Mouse (Mus musculus): Measurements from ENCODE around the gene Mgp. TPM values are rescaled to one million over a fixed set of nuclear protein-coding genes. Genes with fewer than 3 reads are reported as not detected.
"Not testable (repeated sequence)": the region's sequence is repeated elsewhere in the genome, so short reads cannot be mapped to it uniquely, and the experiment has no call there.

Mgp gene
- polyA plus RNA-seq, 1 experiment from 2014 or later = 283 TPM

- WGBS = 41% methylated on average over 4 of the region's 4 CpGs
- Histone ChIP-seq H3K4me1 (peaks cover 20% of the 10 kb centered on the region), H3K27ac (replicated peaks) (peak overlapping the region; percentile 5), H3K9ac (no peak overlapping the region), H3K36me3 (no peaks in the 10 kb centered on the region), H3K4me3 (replicated peaks) (no peak overlapping the region), H3K9me3 (replicated peaks) (no peaks in the 10 kb centered on the region), H3K27me3 (no peaks in the 10 kb centered on the region), H3K4me2 (replicated peaks) (no peak overlapping the region)
- no peak for ATAC-seq (ENCODE audit: insufficient number of reproducible peaks, low FRiP score, low TSS enrichment, low read depth)
These were observed 22.2 kb upstream of the Mgp start for GRCm38 (mm10) chr6:136897789-136898188.

GRCm38 (mm10) chr6:136894532-136895339 lies 19.1 kb upstream of the Mgp start:
- Histone ChIP-seq H3K4me2 (replicated peaks) (no peak overlapping the region), H3K4me1 (peaks cover 20% of the 10 kb centered on the region), H3K27ac (replicated peaks) (peak overlapping the region; percentile 58; the same call in 1 of the 2 replicates), H3K36me3 (no peaks in the 10 kb centered on the region), H3K27me3 (no peaks in the 10 kb centered on the region), H3K9ac (no peak overlapping the region), H3K9me3 (replicated peaks) (no peaks in the 10 kb centered on the region), H3K4me3 (replicated peaks) (no peak overlapping the region)
- no peak for ATAC-seq (ENCODE audit: insufficient number of reproducible peaks, low FRiP score, low TSS enrichment, low read depth)
- 42% methylated on average over 15 of the region's 15 CpGs for WGBS

DNA sequence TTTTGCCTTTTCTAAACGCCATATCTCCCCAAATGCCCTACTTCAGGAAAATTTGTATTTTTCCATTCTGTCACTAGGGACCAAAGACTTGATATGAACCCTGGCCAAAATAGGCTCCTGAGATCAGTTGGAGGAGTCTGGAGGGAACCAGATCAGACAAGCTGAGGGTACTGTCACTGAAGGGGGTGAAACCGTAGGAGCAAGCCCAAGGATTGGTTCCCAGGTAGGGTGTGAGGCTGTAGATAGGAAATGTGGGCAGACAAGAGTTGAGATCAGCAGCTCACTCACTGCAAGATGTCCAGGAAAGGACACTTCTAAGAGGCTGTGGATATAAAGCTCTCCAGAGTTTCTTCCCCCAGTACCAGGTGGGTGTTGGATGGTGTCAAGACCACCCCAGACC lies 16.4 kb upstream of the Mgp start:
- Histone ChIP-seq H3K4me2 (replicated peaks) (no peak overlapping the region), H3K4me3 (replicated peaks) (no peak overlapping the region), H3K9ac (no peak overlapping the region), H3K27me3 (no peaks in the 10 kb centered on the region), H3K9me3 (replicated peaks) (no peaks in the 10 kb centered on the region), H3K27ac (replicated peaks) (no peak overlapping the region), H3K36me3 (no peaks in the 10 kb centered on the region), H3K4me1 (peaks cover 9% of the 10 kb centered on the region)
- ATAC-seq (ENCODE audit: insufficient number of reproducible peaks, low FRiP score, low TSS enrichment, low read depth) = no peak
- 92% methylated on average over 2 of the region's 2 CpGs for WGBS

- Histone ChIP-seq H3K9me3 (replicated peaks) (no peaks in the 10 kb centered on the region), H3K9ac (no peak overlapping the region), H3K27ac (replicated peaks) (no peak overlapping the region), H3K4me3 (replicated peaks) (no peak overlapping the region), H3K4me1 (peaks cover 3% of the 10 kb centered on the region; the same call in 1 of the 2 replicates), H3K4me2 (replicated peaks) (no peak overlapping the region), H3K36me3 (no peaks in the 10 kb centered on the region), H3K27me3 (no peaks in the 10 kb centered on the region)
- WGBS = 91% methylated on average over 6 of the region's 6 CpGs
- ATAC-seq (ENCODE audit: insufficient number of reproducible peaks, low FRiP score, low TSS enrichment, low read depth) = no peak
These were observed 13.9 kb upstream of the Mgp start for GRCm38 (mm10) chr6:136889554-136889953.

DNA sequence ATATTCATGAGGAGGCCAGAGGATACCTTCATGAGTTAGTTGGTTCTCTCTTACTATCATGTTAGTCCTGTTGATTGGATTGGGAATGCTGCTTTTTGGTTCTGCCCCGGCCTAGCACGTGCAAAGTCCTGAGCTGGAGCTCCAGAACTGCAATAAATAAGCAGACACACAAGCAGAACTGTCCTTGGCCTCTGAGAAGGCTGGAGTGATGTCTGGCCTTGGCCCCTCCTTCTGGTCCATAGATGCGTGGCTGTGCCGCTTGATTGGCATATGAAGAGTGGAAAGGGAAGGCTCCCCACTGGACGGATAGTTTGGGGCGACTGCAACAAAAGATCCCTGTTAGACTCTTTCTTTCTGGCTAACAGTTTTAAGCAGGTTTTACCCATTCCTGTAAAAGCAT lies 13.4 kb upstream of the Mgp start:
- H3K4me3 ChIP-seq (replicated peaks) = no peak overlapping the region
- no peaks in the 10 kb centered on the region for H3K36me3 ChIP-seq
- WGBS = 87% methylated on average over 6 of the region's 6 CpGs
- H3K27me3 ChIP-seq = no peaks in the 10 kb centered on the region
- H3K9ac ChIP-seq = no peak overlapping the region
- H3K27ac ChIP-seq (replicated peaks) = no peak overlapping the region
- no peaks in the 10 kb centered on the region for H3K9me3 ChIP-seq (replicated peaks)
- H3K4me2 ChIP-seq (replicated peaks) = no peak overlapping the region
- no peaks in the 10 kb centered on the region for H3K4me1 ChIP-seq
- ATAC-seq (ENCODE audit: insufficient number of reproducible peaks, low FRiP score, low TSS enrichment, low read depth) = no peak

DNA sequence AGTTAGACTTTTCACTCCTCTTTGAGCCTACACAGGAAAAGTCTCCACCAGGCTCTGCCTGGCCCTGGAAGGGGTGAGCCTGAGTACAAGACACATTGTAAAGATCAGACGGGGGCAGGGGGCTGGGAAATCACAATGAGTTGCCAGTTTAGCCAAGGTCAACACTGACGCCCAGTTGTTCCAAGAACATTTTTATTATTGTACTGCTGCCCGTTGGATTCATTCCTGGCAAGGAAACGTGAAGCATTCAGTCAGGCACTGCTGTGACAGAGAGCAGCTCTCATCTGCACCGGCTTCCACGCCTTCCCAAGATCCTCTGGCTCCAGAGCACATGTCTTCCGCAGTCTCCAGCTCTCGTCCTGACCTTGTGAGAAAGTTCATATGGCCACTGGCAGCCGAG lies 12.2 kb upstream of the Mgp start:
- Histone ChIP-seq H3K27me3 (no peaks in the 10 kb centered on the region), H3K9ac (no peak overlapping the region), H3K4me2 (replicated peaks) (no peak overlapping the region), H3K4me3 (replicated peaks) (no peak overlapping the region), H3K9me3 (replicated peaks) (no peaks in the 10 kb centered on the region), H3K27ac (replicated peaks) (no peak overlapping the region), H3K4me1 (no peaks in the 10 kb centered on the region), H3K36me3 (no peaks in the 10 kb centered on the region)
- WGBS = 61% methylated on average over 9 of the region's 9 CpGs
- no peak for ATAC-seq (ENCODE audit: insufficient number of reproducible peaks, low FRiP score, low TSS enrichment, low read depth)

DNA sequence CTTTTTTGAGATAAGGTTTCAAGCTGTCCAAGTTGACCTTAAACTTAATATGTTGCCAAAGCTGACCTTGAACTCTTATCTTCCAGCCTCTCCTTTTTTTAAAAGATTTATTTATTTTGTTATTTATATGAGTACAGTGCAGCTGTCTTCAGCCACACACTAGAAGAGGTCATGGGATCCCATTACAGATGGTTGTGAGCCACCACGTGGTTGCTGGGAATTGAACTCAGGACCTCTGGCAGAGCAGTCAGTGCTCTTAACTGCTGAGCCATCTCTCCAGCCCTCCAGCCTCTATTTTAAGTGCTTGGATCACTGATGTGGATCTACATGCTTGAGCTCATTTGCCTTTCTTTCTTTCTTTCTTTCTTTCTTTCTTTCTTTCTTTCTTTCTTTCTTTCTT lies 9.1 kb upstream of the Mgp start:
- not testable (repeated sequence) for H3K4me2 ChIP-seq (replicated peaks); ATAC-seq (ENCODE audit: insufficient number of reproducible peaks, low FRiP score, low TSS enrichment, low read depth); H3K9me3 ChIP-seq (replicated peaks); H3K9ac ChIP-seq; H3K27ac ChIP-seq (replicated peaks); H3K36me3 ChIP-seq; H3K4me3 ChIP-seq (replicated peaks); H3K27me3 ChIP-seq
- H3K4me1 ChIP-seq = peaks cover 11% of the 10 kb centered on the region; the same call in 1 of the 2 replicates
- 50% methylated on average over 1 of the region's 1 CpGs for WGBS

DNA sequence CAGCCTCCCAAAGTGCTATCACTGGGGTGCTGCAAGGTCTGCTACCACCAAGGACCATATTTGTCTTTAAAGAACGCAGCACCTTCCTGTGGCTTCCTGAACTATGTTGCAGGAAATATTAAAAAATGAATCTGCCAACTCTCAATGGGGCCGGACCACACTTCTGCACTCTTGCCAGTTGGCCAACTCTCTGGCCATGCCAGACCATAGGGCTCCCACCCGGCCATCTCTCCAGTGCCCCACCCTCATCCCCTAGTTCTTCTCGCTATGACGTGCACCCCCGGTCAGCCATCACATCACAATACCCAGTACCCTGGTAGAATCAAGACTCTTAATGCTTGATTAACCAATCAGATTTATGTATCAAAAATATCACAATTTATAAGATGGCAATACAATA lies 8.3 kb upstream of the Mgp start:
- Histone ChIP-seq H3K4me3 (replicated peaks) (no peak overlapping the region), H3K4me2 (replicated peaks) (no peak overlapping the region), H3K36me3 (no peaks in the 10 kb centered on the region), H3K9me3 (replicated peaks) (no peaks in the 10 kb centered on the region), H3K27me3 (no peaks in the 10 kb centered on the region), H3K27ac (replicated peaks) (no peak overlapping the region), H3K9ac (no peak overlapping the region), H3K4me1 (peaks cover 11% of the 10 kb centered on the region; the same call in 1 of the 2 replicates)
- 96% methylated on average over 6 of the region's 6 CpGs for WGBS
- no peak for ATAC-seq (ENCODE audit: insufficient number of reproducible peaks, low FRiP score, low TSS enrichment, low read depth)

- H3K27me3 ChIP-seq = no peaks in the 10 kb centered on the region
- no peak overlapping the region for H3K4me2 ChIP-seq (replicated peaks)
- peaks cover 11% of the 10 kb centered on the region; the same call in 1 of the 2 replicates for H3K4me1 ChIP-seq
- 71% methylated on average over 3 of the region's 3 CpGs for WGBS
- no peak overlapping the region for H3K4me3 ChIP-seq (replicated peaks)
- H3K27ac ChIP-seq (replicated peaks) = no peak overlapping the region
- no peak overlapping the region for H3K9ac ChIP-seq
- no peaks in the 10 kb centered on the region for H3K36me3 ChIP-seq
- H3K9me3 ChIP-seq (replicated peaks) = no peaks in the 10 kb centered on the region
- ATAC-seq (ENCODE audit: insufficient number of reproducible peaks, low FRiP score, low TSS enrichment, low read depth) = no peak
These were observed 7.8 kb upstream of the Mgp start for GRCm38 (mm10) chr6:136883431-136883915.

DNA sequence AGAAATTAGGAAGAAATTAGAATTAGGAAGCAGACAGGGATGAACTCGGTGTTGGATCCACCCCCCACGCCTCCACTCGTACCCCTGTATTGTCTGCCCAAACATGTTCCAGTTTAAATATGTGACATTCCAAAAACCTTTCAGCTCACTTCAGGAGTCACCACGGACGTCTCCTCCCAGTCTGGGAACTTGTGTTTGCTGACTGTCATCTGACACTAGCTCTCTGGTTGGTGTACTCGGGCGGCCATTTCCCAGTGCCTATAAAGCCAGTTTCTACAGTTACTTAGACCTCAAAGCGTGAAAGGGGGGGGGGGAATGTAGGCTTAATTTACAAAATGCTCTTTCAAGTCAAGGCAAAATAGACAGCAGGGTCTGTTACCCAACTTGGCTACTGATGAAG lies 6.1 kb upstream of the Mgp start:
- H3K4me2 ChIP-seq (replicated peaks) = no peak overlapping the region
- no peaks in the 10 kb centered on the region for H3K36me3 ChIP-seq
- no peak overlapping the region for H3K4me3 ChIP-seq (replicated peaks)
- 33% methylated on average over 8 of the region's 8 CpGs for WGBS
- H3K9ac ChIP-seq = no peak overlapping the region
- no peak overlapping the region for H3K27ac ChIP-seq (replicated peaks)
- H3K9me3 ChIP-seq (replicated peaks) = no peaks in the 10 kb centered on the region
- peaks cover 11% of the 10 kb centered on the region; the same call in 1 of the 2 replicates for H3K4me1 ChIP-seq
- H3K27me3 ChIP-seq = no peaks in the 10 kb centered on the region
- ATAC-seq (ENCODE audit: insufficient number of reproducible peaks, low FRiP score, low TSS enrichment, low read depth) = no peak

DNA sequence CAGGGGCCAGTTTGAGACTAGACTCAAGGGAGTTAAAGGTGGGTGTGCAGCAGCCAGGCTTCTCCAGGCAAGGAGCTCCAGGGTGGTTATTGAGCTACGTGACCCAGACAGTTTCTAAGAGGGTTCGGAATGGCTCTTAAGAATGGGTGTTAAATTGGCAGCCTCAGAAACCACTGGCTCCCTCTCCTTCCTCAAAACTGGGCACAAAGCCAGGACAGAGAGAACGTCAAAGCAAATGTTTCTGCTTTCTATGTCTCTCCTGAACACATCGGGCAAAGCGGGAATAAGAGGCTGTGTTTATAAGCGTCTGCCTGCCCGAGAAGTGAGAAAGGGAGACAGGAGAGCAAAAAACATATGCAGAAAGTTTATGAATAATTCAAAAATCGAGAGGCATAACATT lies 1.0 kb downstream of the Mgp start:
- Histone ChIP-seq H3K4me1 (peaks cover 22% of the 10 kb centered on the region), H3K4me3 (replicated peaks) (peak overlapping the region; percentile 26), H3K4me2 (replicated peaks) (peak overlapping the region; percentile 18), H3K9ac (0 out of 2 replicates have a peak overlapping the region, but pooled peaks have one; percentile 9), H3K27ac (replicated peaks) (peak overlapping the region; percentile 71), H3K36me3 (no peaks in the 10 kb centered on the region), H3K9me3 (replicated peaks) (no peaks in the 10 kb centered on the region), H3K27me3 (no peaks in the 10 kb centered on the region)
- no peak for ATAC-seq (ENCODE audit: insufficient number of reproducible peaks, low FRiP score, low TSS enrichment, low read depth)
- WGBS = 9% methylated on average over 8 of the region's 8 CpGs

DNA sequence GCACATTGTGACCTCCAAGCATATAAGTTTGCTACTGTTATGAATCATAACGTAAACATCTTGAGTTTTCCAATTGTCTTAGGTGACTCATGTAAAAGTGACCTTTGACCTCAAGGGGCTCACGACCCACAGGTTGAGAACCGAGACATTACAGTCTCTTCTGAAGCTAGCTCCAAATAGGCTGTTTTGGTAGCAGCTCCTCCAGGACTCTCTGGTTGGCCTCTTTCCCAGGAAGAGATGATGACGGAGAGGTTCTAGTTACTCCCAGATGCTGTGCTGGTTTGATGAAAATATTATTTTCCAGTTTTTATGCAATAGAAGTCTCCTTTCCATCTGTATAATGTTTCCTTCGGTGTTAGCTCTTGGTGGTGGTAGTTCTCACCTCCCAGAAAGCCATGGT lies 6.7 kb downstream of the Mgp start:
- 50% methylated on average over 5 of the region's 5 CpGs for WGBS
- Histone ChIP-seq H3K4me1 (0 out of 2 replicates have a peak, but pooled peaks cover 2% of the 10 kb centered on the region), H3K4me3 (replicated peaks) (no peak overlapping the region), H3K4me2 (replicated peaks) (no peak overlapping the region), H3K27ac (replicated peaks) (no peak overlapping the region), H3K9me3 (replicated peaks) (no peaks in the 10 kb centered on the region), H3K27me3 (no peaks in the 10 kb centered on the region), H3K36me3 (no peaks in the 10 kb centered on the region), H3K9ac (no peak overlapping the region)
- ATAC-seq (ENCODE audit: insufficient number of reproducible peaks, low FRiP score, low TSS enrichment, low read depth) = no peak

All from embryonic facial prominence, embryonic 15.5 days (tissue).